Mouse (Mus musculus) hindbrain, embryonic 13.5 days (tissue): ENCODE data around the gene Snap23. TPM values are rescaled to one million over a fixed set of nuclear protein-coding genes. Genes with fewer than 3 reads are reported as not detected.

Experiments
- ATAC-seq: fragments of 200-750 bp; cut with Nextera tagmentation; 2 replicates; pipeline ENCODE4 v1.8.0; 2017; ENCODE audit warnings: moderate TSS enrichment; ENCODE audit not compliant: low FRiP score
- H3K27ac ChIP-seq: fragments of 300-500 bp; sonication (generic); 2 replicates; pipeline ENCODE4 v1.5.1; 2015; ENCODE audit warnings: inconsistent platforms, mild to moderate bottlenecking, moderate library complexity
- H3K27me3 ChIP-seq: fragments of 300-500 bp; sonication (generic); 2 replicates; pipeline ENCODE4 v1.6.1; 2015; ENCODE audit warnings: mild to moderate bottlenecking, inconsistent platforms
- H3K36me3 ChIP-seq: fragments of 300-500 bp; sonication (generic); 2 replicates; pipeline ENCODE4 v1.6.1; 2015; ENCODE audit warnings: mild to moderate bottlenecking, inconsistent platforms
- H3K4me1 ChIP-seq: fragments of 300-500 bp; sonication (generic); replicated peaks from 2 replicates; pipeline ENCODE4 v1.6.1; 2015; ENCODE audit warnings: inconsistent platforms
- H3K4me2 ChIP-seq: fragments of 300-500 bp; sonication (generic); 2 replicates; pipeline ENCODE4 v1.6.1; 2015; ENCODE audit warnings: inconsistent platforms, mild to moderate bottlenecking, moderate library complexity
- H3K4me3 ChIP-seq: fragments of 300-500 bp; sonication (generic); 2 replicates; pipeline ENCODE4 v1.5.1; 2015; ENCODE audit warnings: mild to moderate bottlenecking, inconsistent platforms
- H3K9ac ChIP-seq: fragments of 300-500 bp; sonication (generic); 2 replicates; pipeline ENCODE4 v1.6.1; 2015; ENCODE audit warnings: mild to moderate bottlenecking, inconsistent platforms
- H3K9me3 ChIP-seq: fragments of 300-500 bp; sonication (generic); 2 replicates; pipeline ENCODE4 v1.6.1; 2016; ENCODE audit warnings: inconsistent platforms
- WGBS: fragments of 180-500 bp; shearing (Covaris S2); methylation state at CpG from one replicate; pipeline ENCODE4 v1.1.7; 2015; 5-methylcytosine and 5-hydroxymethylcytosine counted together
- polyA plus RNA-seq: library from polyadenylated mRNA; unstranded; fragments of >200 nt; fragmentation: Nextera tagmentation; extraction: Ambion mirVana; gene quantifications from 2 replicates; pipeline ENCODE4 v1.2.1, GENCODE M21; 2015

Snap23 gene
- polyA plus RNA-seq = 22.1 and 23.7 TPM in 2 replicates

GRCm38 (mm10) chr2:120566886-120567797, at the start of gene Snap23:
Snap23 (plus strand) TSS chr2:120567671.
- peak within 1 kb of the TSS; percentile 76 for H3K27ac ChIP-seq
- peaks cover 10% of the 10 kb centered on the region for H3K36me3 ChIP-seq
- no peaks in the 10 kb centered on the region for H3K9me3 ChIP-seq
- ATAC-seq = peak; percentile 94
- H3K27me3 ChIP-seq = no peaks in the 10 kb centered on the region
- peak within 1 kb of the TSS; percentile 73 for H3K4me2 ChIP-seq
- 2% methylated on average over 42 of the region's 42 CpGs for WGBS
- peaks cover 33% of the 10 kb centered on the region for H3K4me1 ChIP-seq
- H3K4me3 ChIP-seq = peak within 1 kb of the TSS; percentile 77
- H3K9ac ChIP-seq = peak within 1 kb of the TSS; percentile 83

- Histone ChIP-seq H3K27me3 (no peaks in the 10 kb centered on the region), H3K4me1 (no peaks in the 10 kb centered on the region), H3K9me3 (no peaks in the 10 kb centered on the region), H3K4me2 (no peak overlapping the region), H3K27ac (no peak overlapping the region), H3K4me3 (no peak overlapping the region), H3K9ac (no peak overlapping the region), H3K36me3 (peaks cover 93% of the 10 kb centered on the region)
- 94% methylated on average over 5 of the region's 5 CpGs for WGBS
- ATAC-seq = no peak
These were observed 48.8 kb upstream of the Snap23 start for GRCm38 (mm10) chr2:120518547-120519210.

- Histone ChIP-seq H3K9me3 (no peaks in the 10 kb centered on the region), H3K36me3 (peaks cover 95% of the 10 kb centered on the region), H3K9ac (no peak overlapping the region), H3K27ac (no peak overlapping the region), H3K4me3 (no peak overlapping the region), H3K27me3 (no peaks in the 10 kb centered on the region), H3K4me1 (no peaks in the 10 kb centered on the region), H3K4me2 (no peak overlapping the region)
- ATAC-seq = no peak
- 92% methylated on average over 5 of the region's 5 CpGs for WGBS
These were observed 40.7 kb upstream of the Snap23 start for GRCm38 (mm10) chr2:120526771-120527170.

- no peak overlapping the region for H3K9ac ChIP-seq
- no peak overlapping the region for H3K4me3 ChIP-seq
- no peak overlapping the region for H3K27ac ChIP-seq
- no peak overlapping the region for H3K4me2 ChIP-seq
- H3K4me1 ChIP-seq = no peaks in the 10 kb centered on the region
- ATAC-seq = no peak
- no peaks in the 10 kb centered on the region for H3K9me3 ChIP-seq
- peaks cover 94% of the 10 kb centered on the region for H3K36me3 ChIP-seq
- no peaks in the 10 kb centered on the region for H3K27me3 ChIP-seq
These were observed 37.9 kb upstream of the Snap23 start for GRCm38 (mm10) chr2:120529531-120529930.

- H3K27me3 ChIP-seq = no peaks in the 10 kb centered on the region
- WGBS = 96% methylated on average over 4 of the region's 4 CpGs
- no peak for ATAC-seq
- H3K27ac ChIP-seq = no peak overlapping the region
- H3K4me1 ChIP-seq = no peaks in the 10 kb centered on the region
- peaks cover 89% of the 10 kb centered on the region for H3K36me3 ChIP-seq
- no peak overlapping the region for H3K9ac ChIP-seq
- no peak overlapping the region for H3K4me3 ChIP-seq
- no peak overlapping the region for H3K4me2 ChIP-seq
- H3K9me3 ChIP-seq = no peaks in the 10 kb centered on the region
These were observed 36.2 kb upstream of the Snap23 start for GRCm38 (mm10) chr2:120531223-120531622.

- Histone ChIP-seq H3K4me1 (peaks cover 13% of the 10 kb centered on the region), H3K4me3 (peak overlapping the region; percentile 5; the same call in 1 of the 2 replicates), H3K27ac (peak overlapping the region; percentile 79), H3K9ac (no peak overlapping the region), H3K36me3 (peaks cover 23% of the 10 kb centered on the region), H3K27me3 (no peaks in the 10 kb centered on the region), H3K9me3 (no peaks in the 10 kb centered on the region), H3K4me2 (peak overlapping the region; percentile 26; the same call in 1 of the 2 replicates)
- peak; percentile 73; the same call in 1 of the 2 replicates for ATAC-seq
- WGBS = 38% methylated on average over 3 of the region's 3 CpGs
These were observed 28.1 kb upstream of the Snap23 start for GRCm38 (mm10) chr2:120539333-120539732.

GRCm38 (mm10) chr2:120539778-120540208, 27.7 kb upstream of the Snap23 start:
- Histone ChIP-seq H3K4me3 (0 out of 2 replicates have a peak overlapping the region, but pooled peaks have one; percentile 5), H3K27ac (peak overlapping the region; percentile 79), H3K4me2 (peak overlapping the region; percentile 26; the same call in 1 of the 2 replicates), H3K27me3 (no peaks in the 10 kb centered on the region), H3K4me1 (peaks cover 13% of the 10 kb centered on the region), H3K9ac (no peak overlapping the region), H3K9me3 (no peaks in the 10 kb centered on the region), H3K36me3 (peaks cover 23% of the 10 kb centered on the region)
- peak; percentile 89 for ATAC-seq
- WGBS = 10% methylated on average over 1 of the region's 1 CpGs

GRCm38 (mm10) chr2:120544732-120545131, 22.7 kb upstream of the Snap23 start:
- Histone ChIP-seq H3K36me3 (peaks cover 34% of the 10 kb centered on the region), H3K4me2 (no peak overlapping the region), H3K4me1 (peaks cover 5% of the 10 kb centered on the region), H3K4me3 (no peak overlapping the region), H3K27me3 (no peaks in the 10 kb centered on the region), H3K9me3 (no peaks in the 10 kb centered on the region), H3K27ac (no peak overlapping the region), H3K9ac (no peak overlapping the region)
- 98% methylated on average over 2 of the region's 2 CpGs for WGBS
- no peak for ATAC-seq

- Histone ChIP-seq H3K9me3 (no peaks in the 10 kb centered on the region), H3K4me2 (no peak overlapping the region), H3K36me3 (peaks cover 24% of the 10 kb centered on the region), H3K9ac (no peak overlapping the region), H3K27me3 (no peaks in the 10 kb centered on the region), H3K4me1 (peaks cover 7% of the 10 kb centered on the region; the same call in 1 of the 2 replicates), H3K27ac (no peak overlapping the region), H3K4me3 (no peak overlapping the region)
- no peak for ATAC-seq
- 80% methylated on average over 3 of the region's 3 CpGs for WGBS
These were observed 10.6 kb upstream of the Snap23 start for GRCm38 (mm10) chr2:120556868-120557267.

- Histone ChIP-seq H3K4me1 (peaks cover 19% of the 10 kb centered on the region), H3K9me3 (no peaks in the 10 kb centered on the region), H3K27ac (no peak overlapping the region), H3K4me3 (no peak overlapping the region), H3K4me2 (no peak overlapping the region), H3K9ac (no peak overlapping the region), H3K36me3 (peaks cover 9% of the 10 kb centered on the region), H3K27me3 (no peaks in the 10 kb centered on the region)
- WGBS = 87% methylated on average over 3 of the region's 3 CpGs
- no peak for ATAC-seq
These were observed 8.7 kb upstream of the Snap23 start for GRCm38 (mm10) chr2:120558813-120559212.

GRCm38 (mm10) chr2:120561524-120561923, 5.9 kb upstream of the Snap23 start:
- H3K36me3 ChIP-seq = no peaks in the 10 kb centered on the region; the same call in 1 of the 2 replicates

GRCm38 (mm10) chr2:120562859-120563234, 4.6 kb upstream of the Snap23 start:
- no peak overlapping the region; the same call in 1 of the 2 replicates for H3K27ac ChIP-seq

More at GRCm38 (mm10) chr2:120561524-120561923, 5.9 kb upstream of the Snap23 start:
- Histone ChIP-seq H3K4me2 (no peak overlapping the region), H3K9me3 (no peaks in the 10 kb centered on the region), H3K27ac (no peak overlapping the region), H3K4me3 (no peak overlapping the region), H3K4me1 (peaks cover 19% of the 10 kb centered on the region), H3K9ac (no peak overlapping the region), H3K27me3 (no peaks in the 10 kb centered on the region)
- ATAC-seq = no peak
- WGBS = 94% methylated on average over 1 of the region's 1 CpGs

More at GRCm38 (mm10) chr2:120562859-120563234, 4.6 kb upstream of the Snap23 start:
- peaks cover 25% of the 10 kb centered on the region for H3K4me1 ChIP-seq
- no peaks in the 10 kb centered on the region for H3K9me3 ChIP-seq
- H3K9ac ChIP-seq = peak overlapping the region; percentile 92
- no peaks in the 10 kb centered on the region for H3K27me3 ChIP-seq
- no peaks in the 10 kb centered on the region; the same call in 1 of the 2 replicates for H3K36me3 ChIP-seq
- H3K4me2 ChIP-seq = peak overlapping the region; percentile 80
- peak overlapping the region; percentile 89 for H3K4me3 ChIP-seq
- WGBS = 27% methylated on average over 9 of the region's 9 CpGs
- ATAC-seq = no peak
